Mouse (Mus musculus): Measurements from ENCODE around the gene Fam136a.

The Fam136a gene

DNA sequence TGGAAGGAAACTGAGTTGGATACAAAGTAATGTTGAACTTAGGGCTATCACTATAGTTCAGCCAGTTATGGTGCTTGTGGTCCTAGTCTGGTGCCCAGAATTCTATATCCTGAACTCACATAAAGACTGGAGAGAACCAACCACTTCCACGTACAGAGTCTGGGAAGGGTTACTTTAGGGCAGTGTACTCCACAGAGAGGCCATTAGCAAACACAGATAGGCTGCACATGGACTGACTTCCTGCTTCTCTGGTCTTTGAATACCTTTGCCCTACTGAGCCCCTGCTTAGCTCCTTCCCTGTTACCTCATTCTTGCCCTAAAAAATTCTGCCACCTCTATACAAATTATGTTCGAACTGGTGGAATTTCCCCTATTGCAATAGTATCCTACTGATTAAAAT is 34.5 kb downstream of the Fam136a start:
- DNase-seq, result no peak

DNA sequence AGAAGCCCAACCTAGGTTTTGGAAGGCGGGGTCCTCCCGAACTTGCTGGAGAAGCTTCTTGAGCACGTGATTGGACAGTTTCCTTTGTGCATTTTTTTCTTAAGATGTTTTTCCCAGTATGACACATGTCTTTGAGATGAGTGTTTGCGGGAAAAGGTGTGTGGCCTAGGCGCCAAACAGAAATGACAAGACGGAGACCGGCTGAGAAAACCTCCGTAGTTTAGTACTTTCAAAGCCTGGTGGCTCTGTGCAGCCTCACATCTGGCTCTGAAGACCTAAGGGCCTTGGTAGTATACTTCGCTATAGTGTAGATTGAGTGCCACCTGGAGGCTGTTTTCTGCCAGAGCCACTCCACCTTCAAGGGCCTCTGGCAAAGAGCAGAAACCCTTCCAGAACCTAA is 35.5 kb downstream of the Fam136a start:
- peak; percentile 93 for DNase-seq

DNA sequence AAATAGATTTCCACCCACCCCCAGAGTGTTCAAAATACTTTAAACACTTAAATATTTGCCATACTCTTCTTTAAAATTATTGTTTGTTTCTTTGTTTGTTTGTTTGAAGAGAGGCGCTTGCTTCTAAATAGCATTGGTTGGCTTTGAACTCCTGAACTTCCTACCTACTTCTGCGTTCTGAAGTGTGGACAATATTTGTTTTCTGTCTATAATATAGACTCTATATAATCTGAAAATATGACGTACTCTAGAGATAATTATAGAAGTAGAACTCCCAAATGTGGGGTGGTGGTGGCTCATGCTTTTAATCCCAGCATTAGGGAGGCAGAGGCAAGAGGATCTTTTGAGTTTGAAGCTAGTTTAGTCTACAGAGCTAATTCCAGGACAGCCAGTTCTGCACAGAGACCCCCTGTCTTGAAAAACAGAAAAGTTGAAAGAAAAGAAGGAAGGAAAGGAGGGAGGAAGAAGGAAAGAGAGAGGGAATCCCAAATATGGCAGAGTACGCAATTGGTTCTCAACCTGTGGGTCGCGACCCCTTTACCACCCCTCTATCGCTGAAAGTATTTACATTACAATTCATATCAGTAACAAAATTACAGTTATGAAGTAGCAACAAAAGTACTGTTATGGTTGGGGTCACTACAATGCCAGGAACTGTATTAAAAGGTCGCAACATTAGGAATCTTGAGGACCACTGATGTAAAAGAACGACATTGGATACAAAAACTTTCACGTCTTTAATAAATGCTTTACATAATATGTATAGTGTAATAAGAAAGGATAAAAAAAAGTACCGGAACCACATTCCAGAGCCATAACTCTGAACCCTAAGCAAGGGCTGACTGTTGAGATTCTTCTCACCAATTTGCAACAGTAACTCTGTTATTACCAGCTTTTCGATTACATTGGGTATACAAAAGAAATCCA is 37.5 kb downstream of the Fam136a start:
- no peak for DNase-seq

DNA sequence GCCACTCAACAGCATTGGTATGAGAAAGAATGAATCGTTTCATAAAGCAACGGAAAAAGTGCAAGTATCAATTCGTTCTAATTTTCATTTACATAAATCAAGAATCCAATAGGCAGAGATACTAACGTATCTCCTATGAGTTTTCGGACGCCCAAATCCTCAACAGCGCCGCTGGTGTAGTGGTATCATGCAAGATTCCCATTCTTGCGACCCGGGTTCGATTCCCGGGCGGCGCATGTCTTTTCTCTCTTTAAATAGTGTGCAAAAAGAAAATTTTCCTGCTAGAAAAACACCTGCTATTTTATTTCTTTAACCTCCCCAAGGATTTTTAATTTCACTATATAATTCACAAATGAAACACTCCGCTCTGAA is 38.3 kb downstream of the Fam136a start:
- DNase-seq, result peak; percentile 95

DNA sequence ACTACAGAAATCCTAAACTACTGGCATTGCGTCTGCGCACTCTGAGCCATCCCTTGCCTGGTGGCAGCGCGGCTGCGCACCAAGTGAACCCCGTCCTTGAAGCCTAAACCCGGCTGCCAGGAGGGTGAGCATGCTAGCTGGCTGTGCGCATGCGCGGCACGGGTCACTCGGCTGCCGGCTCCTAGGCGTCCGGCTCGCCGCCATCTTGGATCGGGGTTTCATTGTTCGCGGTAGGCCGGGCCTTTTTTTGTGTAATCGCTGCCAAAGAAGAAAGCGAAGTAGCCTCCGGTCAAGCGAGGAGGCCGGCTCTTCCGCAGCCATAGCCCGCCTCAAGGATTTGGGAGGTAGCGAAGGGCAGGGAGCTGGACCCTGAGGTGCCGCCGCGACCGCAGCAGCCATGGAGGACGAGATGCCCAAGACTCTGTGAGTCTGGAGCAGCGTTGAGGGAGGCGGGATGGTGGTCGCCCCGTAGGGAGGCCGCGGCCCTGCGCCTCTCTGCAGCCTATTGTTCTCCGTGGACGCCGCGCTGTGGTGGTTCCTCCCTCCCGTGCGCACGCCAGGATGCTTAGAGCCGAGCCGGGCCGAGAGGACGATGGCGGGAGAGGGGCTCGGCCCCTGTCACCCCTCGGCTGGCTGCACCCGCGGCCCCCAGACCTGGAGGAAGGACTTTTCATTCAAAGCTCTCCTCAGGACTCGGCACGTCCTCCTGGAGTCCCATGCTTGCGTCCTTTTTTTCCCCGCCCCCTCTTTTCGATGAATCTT is 38.8 kb downstream of the Fam136a start, which contains the start of gene Tia1:
TSS of gene Tia1 (plus strand) at position 120 of the 762 bp plus-strand sequence.
- peak; percentile 97 for DNase-seq

DNA sequence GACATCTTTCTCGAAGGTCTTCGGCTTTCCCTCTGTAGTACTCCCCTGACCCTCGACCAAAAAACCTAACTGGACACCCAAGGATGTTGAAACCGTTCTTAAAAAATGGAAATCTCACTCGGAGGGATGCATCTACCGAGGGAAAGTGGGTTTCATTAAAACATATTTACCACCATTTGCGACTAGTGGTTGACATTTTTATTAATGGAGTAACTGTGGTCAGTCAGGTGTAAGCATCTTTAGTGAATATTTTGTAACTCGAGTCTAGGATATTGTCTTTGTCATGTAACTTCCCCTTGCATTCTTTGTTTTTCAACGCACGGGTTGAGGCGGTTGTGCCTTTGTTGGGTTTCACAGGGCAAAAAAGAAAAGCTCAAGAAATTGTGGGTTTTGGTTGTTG is 39.5 kb downstream of the Fam136a start:
- no peak for DNase-seq

DNA sequence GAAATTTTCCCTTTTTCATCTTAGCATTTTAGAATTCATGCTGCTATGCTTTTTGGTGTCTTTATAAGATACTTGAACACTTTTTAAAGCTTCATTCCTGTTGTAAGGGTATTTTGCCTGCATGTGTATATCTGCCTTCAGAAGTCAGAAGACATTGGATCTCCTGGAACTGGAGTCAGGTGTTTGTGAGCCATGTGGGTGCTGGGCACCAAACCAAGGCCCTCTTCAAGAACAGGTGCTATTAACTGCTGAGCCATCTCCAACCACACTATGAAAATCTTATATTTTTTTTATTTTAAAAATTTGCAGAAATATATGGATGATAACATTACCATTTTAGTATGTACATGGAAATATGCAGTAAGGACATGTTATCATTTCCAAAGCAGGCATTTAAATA is 40.9 kb downstream of the Fam136a start:
- no peak for DNase-seq

DNA sequence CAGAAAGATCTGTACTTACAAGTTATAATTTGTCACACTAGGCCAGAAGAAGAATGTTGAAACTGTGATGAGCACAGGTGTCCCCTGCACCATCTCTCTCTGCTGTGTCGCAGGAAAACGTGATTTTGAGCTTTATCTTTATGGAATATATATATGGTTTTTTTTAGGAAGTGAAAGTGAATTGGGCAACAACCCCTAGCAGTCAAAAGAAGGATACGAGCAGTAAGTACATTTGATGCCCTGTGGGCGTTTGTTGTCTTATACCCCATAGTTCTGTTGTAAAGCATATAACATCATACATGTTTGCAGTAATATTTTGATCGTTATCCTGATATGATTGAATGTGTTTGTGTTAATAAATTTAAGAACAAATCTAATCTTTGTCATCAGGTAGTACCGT is 53.3 kb downstream of the Fam136a start:
- no peak for DNase-seq

DNA sequence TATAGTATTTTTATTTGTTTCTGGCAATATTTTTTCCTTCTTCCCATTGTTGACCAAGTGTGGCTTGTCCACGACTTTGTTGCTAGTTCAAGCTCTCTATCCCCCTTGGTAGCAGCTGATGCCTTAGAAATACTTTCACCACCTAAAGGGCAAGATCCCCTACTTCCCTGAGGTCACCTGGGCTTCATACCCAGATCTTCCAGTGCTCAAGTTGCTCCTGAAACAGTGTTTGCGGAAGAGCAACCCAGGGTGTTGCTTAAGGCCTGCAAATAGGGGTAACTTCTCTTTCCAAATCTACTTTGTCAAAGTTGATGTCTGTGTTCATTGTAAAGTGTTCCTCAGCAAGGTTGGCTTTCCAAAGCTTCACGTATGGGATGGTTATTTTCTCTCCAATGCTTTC is 53.8 kb downstream of the Fam136a start:
- no peak for DNase-seq

Measured in kidney, adult 9 months (tissue).